ENCODE assay signal across 8 mouse cellular contexts in the genomic region with DNA sequence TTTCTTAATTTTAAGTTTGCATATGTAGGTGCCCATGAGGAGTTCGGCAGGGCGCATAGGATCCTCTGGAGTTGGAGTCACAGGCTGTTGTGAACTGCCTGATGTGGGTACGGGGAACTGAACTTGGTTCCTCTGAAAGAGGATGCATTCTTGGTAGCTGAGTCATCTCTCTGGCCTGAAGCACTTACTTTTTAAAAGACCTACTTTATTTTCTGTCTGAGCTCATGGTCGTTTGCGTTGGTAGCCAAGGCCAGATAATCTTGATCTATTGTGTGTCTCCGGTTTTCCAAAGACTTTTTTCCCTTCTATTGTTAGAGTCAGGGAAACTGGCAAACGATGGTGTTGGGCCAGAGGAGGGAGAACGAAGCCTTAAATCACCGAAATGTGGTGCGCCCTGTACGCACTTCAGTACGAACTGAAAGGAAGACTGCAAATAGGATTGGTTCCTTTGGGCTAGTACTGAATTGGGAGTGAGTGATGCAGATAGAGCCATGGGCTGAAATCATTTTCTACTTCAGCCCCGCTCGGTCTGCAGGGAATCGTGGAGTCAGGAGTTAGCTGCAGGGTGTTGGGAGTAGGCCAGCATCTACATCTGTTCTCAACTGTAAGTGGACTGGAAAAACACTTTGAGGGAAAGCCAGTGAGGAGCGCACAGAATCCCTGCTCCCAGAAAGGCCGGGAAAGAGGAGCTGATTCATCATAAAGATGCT. TPM values are rescaled to one million over a fixed set of nuclear protein-coding genes. Genes with fewer than 3 reads are reported as not detected.
A peak's percentile ranks its signal among the peaks of the same experiment; 100 is the strongest.
DNase-seq lines count a peak whose midpoint lies in the region; ATAC-seq and TF ChIP-seq lines count a peak whose summit lies in the region.

No protein-coding gene starts in this region.

- H3K9ac ChIP-seq in forebrain, embryonic 16.5 days (replicated peaks; ENCODE audit: low read depth, low read length): 0 out of 2 replicates have a peak overlapping the region, but pooled peaks have one; percentile 7
- no peak overlapping the region for H3K9ac ChIP-seq in neural tube, embryonic 13.5 days

- peak; percentile 82 for ATAC-seq in forebrain, embryonic 16.5 days
- ATAC-seq in neural tube, embryonic 13.5 days (ENCODE audit: low read depth): peak; percentile 88

- peak overlapping the region; percentile 75 for H3K27ac ChIP-seq in forebrain, embryonic 16.5 days (ENCODE audit: low read length)
- peak overlapping the region; percentile 72 for H3K27ac ChIP-seq in neural tube, embryonic 13.5 days (replicated peaks)

- H3K9me3 ChIP-seq in forebrain, embryonic 16.5 days (ENCODE audit: control insufficient read depth, low read length): no peaks in the 10 kb centered on the region
- no peaks in the 10 kb centered on the region for H3K9me3 ChIP-seq in neural tube, embryonic 13.5 days

- no peaks in the 10 kb centered on the region for H3K36me3 ChIP-seq in forebrain, embryonic 16.5 days (ENCODE audit: control insufficient read depth, insufficient read depth)
- no peaks in the 10 kb centered on the region for H3K36me3 ChIP-seq in neural tube, embryonic 13.5 days

- H3K4me1 ChIP-seq in lung, adult 2 months (ENCODE audit: control insufficient read depth, insufficient read depth, low read length): no peaks in the 10 kb centered on the region
- peaks cover 17% of the 10 kb centered on the region for H3K4me1 ChIP-seq in forebrain, embryonic 16.5 days (replicated peaks; ENCODE audit: control insufficient read depth, insufficient read depth, low read length)
- H3K4me1 ChIP-seq in neural tube, embryonic 13.5 days (replicated peaks): peaks cover 20% of the 10 kb centered on the region

- no peak for TF ChIP-seq CTCF in lung, adult 2 months (IDR thresholded peaks at IDR 0.05; ENCODE audit: insufficient read depth, low read length)

- H3K4me3 ChIP-seq in lung, adult 2 months (replicated peaks; ENCODE audit: extremely low read depth, low read depth, low read length): peak overlapping the region; percentile 40
- H3K4me3 ChIP-seq in forebrain, embryonic 16.5 days (replicated peaks; ENCODE audit: low read length): 0 out of 2 replicates have a peak overlapping the region, but pooled peaks have one; percentile 3
- no peak overlapping the region for H3K4me3 ChIP-seq in neural tube, embryonic 13.5 days

- intact Hi-C loops in heart, postnatal 36 days (cut with DNase I): loop anchor here (5.0 kb wide), 1 partner anchor 86 kb away; a partner anchor contains a TSS
- intact Hi-C loops in left cerebral cortex, postnatal 25 days (cut with DNase I): no loop called here

- DNase-seq in lung, adult 2 months: no peak
- DNase-seq in lung, adult 18-20 months: no peak
- peak; percentile 39 to 64 for DNase-seq in adrenal gland, postnatal 36 days
- DNase-seq in heart, postnatal 36 days: peak; percentile 44 to 52
- DNase-seq in left cerebral cortex, postnatal 25 days (ENCODE audit: low spot score in 2 of 2): peak; percentile 45 to 84
- DNase-seq in spleen, postnatal 36 days (ENCODE audit: low spot score in 2 of 2): no peak

- TF ChIP-seq POLR2A in lung, adult 2 months (IDR thresholded peaks at IDR 0.05; ENCODE audit: borderline replicate concordance, extremely low read depth, low read depth, low read length): no peak

- H3K27me3 ChIP-seq in forebrain, embryonic 16.5 days (replicated peaks; ENCODE audit: control insufficient read depth, insufficient read depth, low read length): no peaks in the 10 kb centered on the region
- H3K27me3 ChIP-seq in neural tube, embryonic 13.5 days: no peaks in the 10 kb centered on the region

- WGBS in lung, adult 2 months: 25% methylated on average over 17 of the region's 17 CpGs
- 20% methylated on average over 17 of the region's 17 CpGs for WGBS in forebrain, embryonic 16.5 days
- 31% methylated on average over 17 of the region's 17 CpGs for WGBS in neural tube, embryonic 13.5 days

- H3K4me2 ChIP-seq in forebrain, embryonic 16.5 days (ENCODE audit: low read length): peak overlapping the region; percentile 33
- peak overlapping the region; percentile 14; the same call in 1 of the 2 replicates for H3K4me2 ChIP-seq in neural tube, embryonic 13.5 days

RNA-seq across cellular contexts. Expression of a gene that starts 40.1 kb away (rescaled TPM):
- polyA plus RNA-seq in lung, adult 2 months (2012; rRNA removed): 33.8 and 37.1 TPM in 2 replicates
- 10 to 100 TPM; 22.8 to 23.7 TPM for total RNA-seq in adrenal gland, postnatal 36 days (2021)
- 37.2 and 37.6 TPM in 2 replicates for polyA plus RNA-seq in forebrain, embryonic 16.5 days (2015; fragmentation: Nextera tagmentation; extraction: Ambion mirVana)
- 10 to 100 TPM; 12.2 to 14.0 TPM for total RNA-seq in heart, postnatal 36 days (2021)
- total RNA-seq in left cerebral cortex, postnatal 25 days (2021): 10 to 100 TPM; 12.9 to 13.8 TPM
- 38.5 and 41.9 TPM in 2 replicates for polyA plus RNA-seq in neural tube, embryonic 13.5 days (2015; fragmentation: Nextera tagmentation; extraction: Ambion mirVana)

Comparison
In these comparisons a context has a peak if more than half of its experiments do, and no peak if none do; other contexts are left out.
1. DNase-seq: peak in adrenal gland, postnatal 36 days (2 of 2), heart, postnatal 36 days (2 of 2) and left cerebral cortex, postnatal 25 days (2 of 2); none in lung, adult 2 months (single experiment), lung, adult 18-20 months (0 of 2) and spleen, postnatal 36 days (0 of 2).